Mouse (Mus musculus) erythroid progenitor cell, adult 5-6 weeks (primary cell): ENCODE results near the gene Ing2. TPM values are rescaled to one million over a fixed set of nuclear protein-coding genes. Genes with fewer than 3 reads are reported as not detected.

Experiments
- ATAC-seq: replicated peaks from 2 replicates; pipeline ENCODE4 v1.8.0; 2016; ENCODE audit warnings: moderate number of reproducible peaks, mild to moderate bottlenecking, moderate TSS enrichment, inconsistent platforms; ENCODE audit not compliant: poor library complexity, low FRiP score, severe bottlenecking
- total RNA-seq, 2 experiments: library from RNA; stranded (forward) in 1 of 2; stranded (reverse) in 1 of 2; fragments of 150-400 nt in 1 of 2; fragments of 186-747, 209-891 nt in 1 of 2; gene quantifications; 2 replicates each; pipeline versions ENCODE4 v1.2.3 to v1.2.4; 2015 to 2017; ENCODE audit warnings: low replicate concordance in 2 of 2

Ing2 gene
- 11.5 and 16.8 TPM in 2 replicates for total RNA-seq (2015; ENCODE audit: low replicate concordance)
- 31.4 and 31.5 TPM in 2 replicates for total RNA-seq (2017; ENCODE audit: low replicate concordance)

- peak; percentile 90 for ATAC-seq
Observed at GRCm38 (mm10) chr8:47674777-47675710, at the start of gene Ing2. Gene Ing2, minus strand, starts transcription at chr8:47675556.

GRCm38 (mm10) chr8:47721609-47722008 lies 46.3 kb upstream of the Ing2 start:
- ATAC-seq, result no peak

GRCm38 (mm10) chr8:47718641-47719040 lies 43.3 kb upstream of the Ing2 start:
- no peak for ATAC-seq

- ATAC-seq, result peak; percentile 85
Observed at GRCm38 (mm10) chr8:47713761-47714745, 38.7 kb upstream of the Ing2 start, which contains the start of gene Cdkn2aip. Gene Cdkn2aip, minus strand, starts transcription at chr8:47713932.

GRCm38 (mm10) chr8:47713171-47713663 lies 37.9 kb upstream of the Ing2 start:
- peak; percentile 66 for ATAC-seq

- ATAC-seq, result no peak
Observed at GRCm38 (mm10) chr8:47708106-47708505, 32.8 kb upstream of the Ing2 start.

- no peak for ATAC-seq
Observed at GRCm38 (mm10) chr8:47706746-47707145, 31.4 kb upstream of the Ing2 start.

- no peak for ATAC-seq
Observed at GRCm38 (mm10) chr8:47702333-47702732, 27.0 kb upstream of the Ing2 start.

GRCm38 (mm10) chr8:47697696-47698095 lies 22.3 kb upstream of the Ing2 start:
- no peak for ATAC-seq

GRCm38 (mm10) chr8:47695431-47696105 lies 20.2 kb upstream of the Ing2 start:
- no peak for ATAC-seq

- ATAC-seq, result no peak
Observed at GRCm38 (mm10) chr8:47693119-47693518, 17.8 kb upstream of the Ing2 start.

- ATAC-seq, result no peak
Observed at GRCm38 (mm10) chr8:47691831-47692230, 16.5 kb upstream of the Ing2 start.

- ATAC-seq, result no peak
Observed at GRCm38 (mm10) chr8:47691303-47691702, 15.9 kb upstream of the Ing2 start.

- no peak for ATAC-seq
Observed at GRCm38 (mm10) chr8:47690674-47691078, 15.3 kb upstream of the Ing2 start.

GRCm38 (mm10) chr8:47689704-47690326 lies 14.5 kb upstream of the Ing2 start:
- peak; percentile 66; the same call in 1 of the 2 replicates for ATAC-seq

- no peak for ATAC-seq
Observed at GRCm38 (mm10) chr8:47684441-47684840, 9.1 kb upstream of the Ing2 start.

GRCm38 (mm10) chr8:47683994-47684393 lies 8.6 kb upstream of the Ing2 start:
- no peak for ATAC-seq

- no peak for ATAC-seq
Observed at GRCm38 (mm10) chr8:47680306-47680705, 5.0 kb upstream of the Ing2 start.

GRCm38 (mm10) chr8:47679603-47680002 lies 4.2 kb upstream of the Ing2 start:
- no peak for ATAC-seq
